Mouse (Mus musculus): ENCODE data around the gene Usf2. TPM values are rescaled to one million over a fixed set of nuclear protein-coding genes. Genes with fewer than 3 reads are reported as not detected.

The Usf2 gene
- polyA plus RNA-seq, 1 experiment from 2014 or later, result 21.7 TPM

DNA sequence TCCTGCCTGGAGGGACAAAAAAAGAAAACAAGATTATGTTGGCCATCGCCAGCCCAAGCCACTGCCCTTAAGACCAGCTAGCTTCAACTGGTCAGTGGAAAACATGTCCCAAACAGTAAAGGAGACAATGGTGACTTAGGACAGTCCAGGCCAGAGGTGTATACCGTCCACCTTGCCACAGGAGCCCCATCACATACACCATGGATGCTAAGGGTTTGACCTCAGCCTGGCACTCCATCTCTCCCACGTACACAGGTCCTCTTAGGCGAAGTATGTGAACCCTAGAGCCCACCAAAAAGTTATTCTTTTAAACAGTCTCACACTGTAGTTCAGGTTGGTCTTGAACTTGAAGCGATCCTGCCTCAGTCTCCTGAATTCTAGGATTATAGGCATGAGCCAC lies 6.3 kb upstream of the Usf2 start:
- no peak overlapping the region for H3K27ac ChIP-seq (ENCODE audit: low read depth, low read length)
- H3K9ac ChIP-seq (ENCODE audit: low read length), result no peak overlapping the region
- no peaks in the 10 kb centered on the region for H3K9me3 ChIP-seq (ENCODE audit: control insufficient read depth, low read length)
- H3K4me3 ChIP-seq (ENCODE audit: low read depth, low read length), result no peak overlapping the region
- no peak for DNase-seq (ENCODE audit: low spot score, missing footprints)
- peaks cover 4% of the 10 kb centered on the region; the same call in 1 of the 2 replicates for H3K36me3 ChIP-seq (ENCODE audit: control insufficient read depth, insufficient read depth, low read length)
- no peaks in the 10 kb centered on the region for H3K27me3 ChIP-seq (ENCODE audit: control insufficient read depth, insufficient read depth, low read length)
- H3K4me2 ChIP-seq, result no peak overlapping the region
- WGBS, result 92% methylated on average over 5 of the region's 5 CpGs
- no peak for ATAC-seq (ENCODE audit: low FRiP score)
- H3K4me1 ChIP-seq (ENCODE audit: control insufficient read depth, insufficient read depth, low read length), result peaks cover 8% of the 10 kb centered on the region

GRCm38 (mm10) chr7:30959786-30960349 lies 3.3 kb upstream of the Usf2 start:
- 84% methylated on average over 6 of the region's 6 CpGs for WGBS
- no peak overlapping the region for H3K9ac ChIP-seq (ENCODE audit: low read length)
- H3K27ac ChIP-seq (ENCODE audit: low read depth, low read length), result no peak overlapping the region
- H3K4me2 ChIP-seq, result no peak overlapping the region
- no peaks in the 10 kb centered on the region for H3K9me3 ChIP-seq (ENCODE audit: control insufficient read depth, low read length)
- ATAC-seq (ENCODE audit: low FRiP score), result no peak
- H3K27me3 ChIP-seq (ENCODE audit: control insufficient read depth, insufficient read depth, low read length), result no peaks in the 10 kb centered on the region
- H3K4me1 ChIP-seq (ENCODE audit: control insufficient read depth, insufficient read depth, low read length), result peaks cover 18% of the 10 kb centered on the region
- peaks cover 5% of the 10 kb centered on the region; the same call in 1 of the 2 replicates for H3K36me3 ChIP-seq (ENCODE audit: control insufficient read depth, insufficient read depth, low read length)
- no peak overlapping the region for H3K4me3 ChIP-seq (ENCODE audit: low read depth, low read length)
- DNase-seq (ENCODE audit: low spot score, missing footprints), result peak; percentile 81

GRCm38 (mm10) chr7:30958866-30959487 lies 2.4 kb upstream of the Usf2 start:
- H3K27ac ChIP-seq (ENCODE audit: low read depth, low read length), result no peak overlapping the region
- DNase-seq (ENCODE audit: low spot score, missing footprints) (no peak), ATAC-seq (ENCODE audit: low FRiP score) (no peak)
- 94% methylated on average over 9 of the region's 9 CpGs for WGBS
- H3K9me3 ChIP-seq (ENCODE audit: control insufficient read depth, low read length), result no peaks in the 10 kb centered on the region
- peaks cover 18% of the 10 kb centered on the region for H3K4me1 ChIP-seq (ENCODE audit: control insufficient read depth, insufficient read depth, low read length)
- H3K27me3 ChIP-seq (ENCODE audit: control insufficient read depth, insufficient read depth, low read length), result no peaks in the 10 kb centered on the region
- no peak overlapping the region for H3K4me2 ChIP-seq
- no peak overlapping the region for H3K9ac ChIP-seq (ENCODE audit: low read length)
- H3K36me3 ChIP-seq (ENCODE audit: control insufficient read depth, insufficient read depth, low read length), result peaks cover 8% of the 10 kb centered on the region; the same call in 1 of the 2 replicates
- H3K4me3 ChIP-seq (ENCODE audit: low read depth, low read length), result no peak overlapping the region

DNA sequence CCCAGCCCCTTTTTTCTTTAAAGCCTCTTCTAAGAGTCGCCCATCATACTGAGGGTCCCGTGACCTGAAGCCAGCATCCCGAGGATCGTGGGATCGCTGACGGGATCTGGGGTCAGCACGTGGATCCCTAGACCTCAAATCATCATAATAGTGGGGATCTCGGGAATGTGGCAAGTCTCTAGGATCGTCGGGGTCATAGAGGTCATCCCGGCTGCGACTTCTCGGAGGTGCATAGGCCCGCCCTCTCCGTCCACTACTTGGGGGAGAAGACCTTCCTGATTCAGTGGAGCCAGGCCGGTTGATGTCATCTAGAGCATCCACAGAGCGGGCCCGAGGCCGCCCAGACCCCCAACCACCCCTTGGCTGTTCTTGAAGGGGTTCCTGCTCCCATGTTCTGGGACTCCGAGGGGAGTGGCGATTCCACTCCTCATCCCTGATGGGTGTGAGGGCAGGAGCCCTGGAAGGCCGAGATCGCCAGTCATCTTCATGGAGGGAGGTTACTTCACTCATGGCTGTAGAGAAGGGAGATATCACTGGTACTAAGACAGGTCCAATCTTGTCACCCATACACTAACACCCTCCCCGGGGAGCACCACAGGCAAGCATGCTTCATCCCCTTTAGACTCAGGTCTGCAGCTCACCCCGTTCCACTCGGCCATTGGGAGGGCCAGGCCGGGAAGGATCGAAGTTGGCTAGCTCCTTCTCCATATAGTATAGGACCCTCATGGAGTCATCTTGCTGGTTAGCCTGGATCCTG lies 1.7 kb upstream of the Usf2 start:
- WGBS, result 77% methylated on average over 28 of the region's 28 CpGs
- Histone ChIP-seq H3K4me1 (ENCODE audit: control insufficient read depth, insufficient read depth, low read length) (peaks cover 18% of the 10 kb centered on the region), H3K27ac (ENCODE audit: low read depth, low read length) (no peak overlapping the region; the same call in 1 of the 2 replicates), H3K9me3 (ENCODE audit: control insufficient read depth, low read length) (no peaks in the 10 kb centered on the region), H3K27me3 (ENCODE audit: control insufficient read depth, insufficient read depth, low read length) (no peaks in the 10 kb centered on the region), H3K36me3 (ENCODE audit: control insufficient read depth, insufficient read depth, low read length) (peaks cover 14% of the 10 kb centered on the region), H3K4me3 (ENCODE audit: low read depth, low read length) (peak overlapping the region; percentile 95), H3K9ac (ENCODE audit: low read length) (peak overlapping the region; percentile 99), H3K4me2 (peak overlapping the region; percentile 80)
- ATAC-seq (ENCODE audit: low FRiP score) (no peak), DNase-seq (ENCODE audit: low spot score, missing footprints) (peak; percentile 83)

DNA sequence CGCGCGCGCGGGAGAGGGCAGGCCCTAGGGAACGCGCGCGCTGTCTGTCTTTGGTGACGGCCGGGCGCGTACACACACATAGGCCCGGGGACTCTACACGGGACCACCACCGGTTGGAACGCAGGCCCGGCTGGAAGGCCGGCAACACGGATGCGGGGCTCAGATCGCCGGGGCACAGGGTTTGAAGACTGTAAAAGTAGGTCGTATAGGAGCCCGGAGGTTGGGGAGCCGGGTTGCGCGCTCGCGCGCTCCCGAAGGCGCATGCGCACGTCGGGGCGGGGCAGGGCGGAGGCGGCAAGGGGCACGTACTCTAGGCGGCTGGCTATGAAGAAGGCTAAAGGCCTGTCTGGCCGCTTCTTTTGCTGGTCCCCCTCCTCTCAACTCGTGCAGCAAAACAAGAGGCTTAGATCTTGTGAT lies 772 bp upstream of the Usf2 start:
- DNase-seq (ENCODE audit: low spot score, missing footprints), result peak; percentile 99
- Histone ChIP-seq H3K9me3 (ENCODE audit: control insufficient read depth, low read length) (no peaks in the 10 kb centered on the region), H3K4me2 (peak overlapping the region; percentile 80), H3K36me3 (ENCODE audit: control insufficient read depth, insufficient read depth, low read length) (peaks cover 15% of the 10 kb centered on the region), H3K4me3 (ENCODE audit: low read depth, low read length) (peak overlapping the region; percentile 95), H3K27ac (ENCODE audit: low read depth, low read length) (peak overlapping the region; percentile 95), H3K4me1 (ENCODE audit: control insufficient read depth, insufficient read depth, low read length) (peaks cover 18% of the 10 kb centered on the region), H3K27me3 (ENCODE audit: control insufficient read depth, insufficient read depth, low read length) (no peaks in the 10 kb centered on the region), H3K9ac (ENCODE audit: low read length) (peak overlapping the region; percentile 99)
- peak; percentile 60 for ATAC-seq (ENCODE audit: low FRiP score)
- WGBS, result 0% methylated on average over 43 of the region's 43 CpGs

- ATAC-seq (ENCODE audit: low FRiP score) (peak; percentile 51), DNase-seq (ENCODE audit: low spot score, missing footprints) (no peak)
- Histone ChIP-seq H3K36me3 (ENCODE audit: control insufficient read depth, insufficient read depth, low read length) (peaks cover 15% of the 10 kb centered on the region), H3K4me2 (peak overlapping the region; percentile 80), H3K27ac (ENCODE audit: low read depth, low read length) (peak overlapping the region; percentile 95), H3K4me1 (ENCODE audit: control insufficient read depth, insufficient read depth, low read length) (peaks cover 18% of the 10 kb centered on the region), H3K27me3 (ENCODE audit: control insufficient read depth, insufficient read depth, low read length) (no peaks in the 10 kb centered on the region), H3K9ac (ENCODE audit: low read length) (peak overlapping the region; percentile 99), H3K9me3 (ENCODE audit: control insufficient read depth, low read length) (no peaks in the 10 kb centered on the region), H3K4me3 (ENCODE audit: low read depth, low read length) (peak overlapping the region; percentile 95)
- 0% methylated on average over 26 of the region's 49 CpGs for WGBS
These were observed 249 bp downstream of the Usf2 start for GRCm38 (mm10) chr7:30956357-30956751.

DNA sequence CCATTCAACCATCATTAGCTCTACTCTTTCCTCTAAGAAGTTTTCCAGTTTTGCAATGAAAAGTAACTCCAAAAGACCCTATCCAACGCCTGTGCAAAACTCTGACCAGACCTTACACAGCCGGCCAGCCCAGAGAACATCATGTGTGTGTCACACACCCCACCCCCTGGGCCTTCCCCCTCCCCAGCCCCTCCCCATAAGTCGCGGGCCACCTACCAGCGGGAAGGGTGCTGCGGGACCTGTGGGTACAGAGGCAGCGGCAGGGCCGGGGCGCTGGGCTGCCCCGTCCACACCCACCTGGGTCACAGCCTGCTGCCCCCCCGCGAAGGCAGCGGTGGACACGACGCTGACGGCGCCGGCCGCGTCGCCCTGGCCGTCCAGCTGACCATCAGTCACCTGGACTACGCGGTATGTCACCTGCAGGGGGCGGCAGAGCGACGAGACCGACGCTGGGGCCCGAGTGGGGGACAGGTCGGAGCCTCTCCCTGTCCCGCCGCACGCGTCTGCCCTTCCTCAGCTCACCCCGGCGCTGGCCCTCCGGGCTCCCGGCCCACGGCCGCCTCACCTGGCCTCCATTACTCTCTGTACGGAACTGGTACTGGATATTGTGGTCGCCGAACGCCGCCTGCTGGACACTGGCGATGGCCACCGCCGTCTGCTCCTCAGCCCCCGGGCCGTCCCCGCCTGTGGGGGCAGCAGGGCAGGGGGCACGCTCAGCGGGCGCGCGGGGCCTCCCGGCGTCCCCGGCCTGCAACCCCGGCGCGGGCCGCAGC lies 833 bp downstream of the Usf2 start:
- peak; percentile 76 for ATAC-seq (ENCODE audit: low FRiP score)

DNA sequence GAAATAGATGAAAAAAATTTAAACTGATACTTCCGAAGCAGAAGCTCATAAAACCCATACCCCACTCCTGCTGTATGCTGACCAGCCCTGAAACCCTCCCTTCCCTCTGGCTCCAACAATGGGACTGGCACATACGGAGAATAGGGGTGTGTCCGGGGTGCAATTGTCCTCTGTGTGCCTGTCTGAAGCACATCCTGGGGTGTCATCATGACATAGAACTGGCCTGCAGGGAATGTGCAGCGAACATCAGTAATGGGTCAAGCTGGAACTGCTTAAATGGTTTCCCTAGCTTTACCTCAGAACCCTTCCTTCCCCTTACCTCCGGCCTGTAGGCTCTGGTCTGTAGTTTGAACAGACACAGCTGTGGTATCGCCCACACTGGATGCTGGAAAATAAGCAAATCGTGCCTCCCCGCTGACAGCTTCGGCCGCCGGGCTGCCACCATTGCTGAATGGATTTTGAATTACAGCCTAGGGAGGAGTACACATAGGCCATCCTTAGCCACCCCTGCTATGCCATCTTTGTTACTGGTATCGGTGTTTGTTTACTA lies 1.6 kb downstream of the Usf2 start:
- H3K9ac ChIP-seq (ENCODE audit: low read length), result no peak overlapping the region
- H3K4me1 ChIP-seq (ENCODE audit: control insufficient read depth, insufficient read depth, low read length), result peaks cover 18% of the 10 kb centered on the region
- 86% methylated on average over 12 of the region's 12 CpGs for WGBS
- DNase-seq (ENCODE audit: low spot score, missing footprints), result no peak
- peaks cover 15% of the 10 kb centered on the region for H3K36me3 ChIP-seq (ENCODE audit: control insufficient read depth, insufficient read depth, low read length)
- H3K4me3 ChIP-seq (ENCODE audit: low read depth, low read length), result peak overlapping the region; percentile 95
- no peaks in the 10 kb centered on the region for H3K9me3 ChIP-seq (ENCODE audit: control insufficient read depth, low read length)
- H3K27me3 ChIP-seq (ENCODE audit: control insufficient read depth, insufficient read depth, low read length), result no peaks in the 10 kb centered on the region
- H3K27ac ChIP-seq (ENCODE audit: low read depth, low read length), result no peak overlapping the region
- no peak for ATAC-seq (ENCODE audit: low FRiP score)
- peak overlapping the region; percentile 80 for H3K4me2 ChIP-seq

More for the DNA sequence above, 833 bp downstream of the Usf2 start:
- H3K27ac ChIP-seq (ENCODE audit: low read depth, low read length), result peak overlapping the region; percentile 95
- WGBS, result under 1% methylated on average over 63 of the region's 64 CpGs
- DNase-seq (ENCODE audit: low spot score, missing footprints), result peak; percentile 98
- peak overlapping the region; percentile 80 for H3K4me2 ChIP-seq
- H3K9ac ChIP-seq (ENCODE audit: low read length), result peak overlapping the region; percentile 99
- H3K9me3 ChIP-seq (ENCODE audit: control insufficient read depth, low read length), result no peaks in the 10 kb centered on the region
- peaks cover 18% of the 10 kb centered on the region for H3K4me1 ChIP-seq (ENCODE audit: control insufficient read depth, insufficient read depth, low read length)
- H3K4me3 ChIP-seq (ENCODE audit: low read depth, low read length), result peak overlapping the region; percentile 95
- no peaks in the 10 kb centered on the region for H3K27me3 ChIP-seq (ENCODE audit: control insufficient read depth, insufficient read depth, low read length)
- peaks cover 15% of the 10 kb centered on the region for H3K36me3 ChIP-seq (ENCODE audit: control insufficient read depth, insufficient read depth, low read length)

All from midbrain, embryonic 11.5 days (tissue).